Mouse (Mus musculus) gastrocnemius, postnatal 14 days (tissue): ENCODE measurements at regions not wholly inside any gene's neighbourhood (a gene's known extent, or its start where the extent isn't known, plus 50 kb on each side); places are given as distances from the start of the nearest gene placed in this dataset.
"Not testable (repeated sequence)": the region's sequence is repeated elsewhere in the genome, so short reads cannot be mapped to it uniquely, and the experiment has no call there.

Experiments used
- DNase-seq: peaks from one replicate; pipeline ENCODE4 v3.0.0; 2021; ENCODE audit warnings: mixed read lengths
- intact Hi-C: fragments of 180-260 bp; cut with DNase I; formaldehyde crosslinking; loops from one replicate; pipeline ENCODE4 v1.15.1; 2025; ENCODE audit warnings: low total_unique reads

DNA sequence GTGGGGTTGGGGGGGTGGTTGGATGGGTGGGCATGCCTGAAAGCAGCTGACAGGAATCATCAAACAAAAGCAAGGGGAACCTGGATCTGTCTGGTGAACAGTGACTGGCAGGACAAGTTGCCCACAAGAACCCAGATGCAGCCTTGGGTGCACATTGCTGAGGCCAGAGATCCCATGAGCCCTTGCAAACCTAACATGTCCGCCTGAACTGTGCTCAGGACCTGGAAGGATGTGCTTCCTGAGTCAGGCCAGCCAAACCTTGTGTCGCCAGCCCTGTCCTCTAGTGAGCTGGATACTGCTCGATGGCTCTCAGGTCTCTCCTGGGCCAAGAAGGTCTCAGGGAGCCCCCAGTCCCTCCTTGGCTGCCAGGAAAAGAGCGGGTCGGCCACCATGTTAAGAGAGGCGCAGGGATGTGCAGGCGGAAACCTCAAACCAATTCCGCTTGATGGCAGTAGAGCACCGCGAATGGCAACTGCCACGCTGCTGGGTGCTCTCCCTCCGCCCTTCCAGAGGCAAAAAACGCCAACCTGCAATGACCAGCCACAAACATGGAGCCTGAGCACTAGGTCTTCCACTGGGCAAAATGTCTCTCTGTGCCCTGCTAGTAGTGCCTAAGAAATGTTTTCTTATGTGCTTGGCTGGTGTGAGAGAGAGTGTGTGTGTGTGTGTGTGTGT is 140.2 kb downstream of the Pls3 start:
- intact Hi-C loops, result not testable (repeated sequence)
- DNase-seq, result peak; percentile 53

- DNase-seq, result peak; percentile 84
- intact Hi-C loops, result not testable (repeated sequence)
These were observed 141.3 kb downstream of the Pls3 start for GRCm38 (mm10) chrX:75733651-75734050.

DNA sequence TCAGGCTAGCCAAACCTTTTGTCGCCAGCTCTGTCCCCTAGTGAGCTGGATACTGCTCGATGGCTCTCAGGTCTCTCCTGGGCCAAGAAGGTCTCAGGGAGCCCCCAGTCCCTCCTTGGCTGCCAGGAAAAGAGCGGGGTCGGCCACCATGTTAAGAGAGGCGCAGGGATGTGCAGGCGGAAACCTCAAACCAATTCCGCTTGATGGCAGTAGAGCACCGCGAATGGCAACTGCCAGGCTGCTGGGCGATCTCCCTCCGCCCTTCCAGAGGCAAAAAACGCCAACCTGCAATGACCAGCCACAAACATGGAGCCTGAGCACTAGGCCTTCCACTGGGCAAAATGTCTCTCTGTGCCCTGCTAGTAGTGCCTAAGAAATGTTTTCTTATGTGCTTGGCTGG is 145.2 kb downstream of the Pls3 start:
- DNase-seq, result peak; percentile 49
- intact Hi-C loops, result not testable (repeated sequence)

- peak; percentile 32 for DNase-seq
These were observed 146.5 kb downstream of the Pls3 start for GRCm38 (mm10) chrX:75728507-75728906.

GRCm38 (mm10) chrX:75723542-75723941 is 145.5 kb upstream of the Rab39b start:
- DNase-seq, intact Hi-C loops: not testable (repeated sequence)

More at GRCm38 (mm10) chrX:75728507-75728906, 146.5 kb downstream of the Pls3 start:
- intact Hi-C loops, result no loop called here

DNA sequence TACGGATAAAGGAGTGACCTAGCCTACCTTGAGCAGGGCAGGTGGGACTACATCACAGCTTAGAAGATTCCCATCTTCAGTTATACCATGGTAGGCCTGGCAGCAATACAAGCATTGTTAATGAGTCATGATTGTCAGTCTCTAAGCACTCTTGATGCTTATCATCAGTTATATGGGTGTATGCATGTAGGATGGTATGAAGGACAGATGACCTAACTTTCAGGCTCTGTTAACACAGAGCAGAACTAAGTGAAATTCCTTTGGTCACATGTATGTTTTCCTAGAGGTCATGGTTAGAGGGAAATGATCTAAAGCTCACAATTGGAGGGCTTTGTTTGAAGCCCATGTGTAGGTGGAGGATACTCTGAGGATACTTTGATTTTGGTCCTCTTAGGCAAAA is 121.9 kb upstream of the Rab39b start:
- intact Hi-C loops, result no loop called here
- DNase-seq, result no peak

DNA sequence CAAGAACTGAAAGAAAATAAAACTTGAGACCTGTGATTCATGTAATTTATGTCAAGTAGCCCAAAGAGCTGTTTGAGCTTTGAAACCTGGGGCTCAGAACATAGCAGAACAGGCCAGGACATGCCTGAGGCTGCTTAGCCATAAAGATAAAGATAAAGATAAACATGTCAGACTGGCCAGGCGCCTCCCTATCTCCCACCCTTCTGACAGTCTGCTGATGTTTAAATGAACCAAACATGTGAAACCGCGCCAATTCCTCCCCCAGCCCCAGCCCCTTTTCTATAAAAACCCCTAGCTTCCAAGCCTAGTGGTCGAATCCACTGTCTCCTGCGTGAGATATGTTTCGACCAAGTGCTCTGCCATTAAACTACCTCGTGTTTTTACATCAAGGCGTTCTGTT is 97.2 kb upstream of the Rab39b start:
- intact Hi-C loops, DNase-seq: not testable (repeated sequence)

- intact Hi-C loops, result no loop called here
- DNase-seq, result peak; percentile 86
These were observed 96.1 kb upstream of the Rab39b start for GRCm38 (mm10) chrX:75673920-75674665.

DNA sequence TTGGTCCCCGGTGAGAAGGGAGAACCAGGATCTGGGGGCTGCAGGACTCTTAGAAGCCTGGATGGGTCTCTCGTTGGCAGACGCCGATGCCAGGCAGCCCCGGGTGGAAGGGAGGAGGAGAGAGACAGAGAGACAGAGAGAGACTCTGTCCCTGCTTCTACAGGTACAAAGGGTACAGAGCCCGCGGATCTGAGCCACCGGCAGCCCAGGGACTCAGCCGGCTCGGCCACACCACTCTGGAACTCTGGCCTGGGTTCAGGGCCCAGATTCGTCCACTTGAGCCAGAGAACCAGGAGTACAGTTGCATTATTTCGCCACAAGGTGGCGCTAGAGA is 95.5 kb upstream of the Rab39b start:
- intact Hi-C loops, result no loop called here
- no peak for DNase-seq

- peak; percentile 3 for DNase-seq
- intact Hi-C loops, result no loop called here
These were observed 94.9 kb upstream of the Rab39b start for GRCm38 (mm10) chrX:75672976-75673375.

GRCm38 (mm10) chrX:75667636-75668035 is 89.6 kb upstream of the Rab39b start:
- intact Hi-C loops, result no loop called here
- no peak for DNase-seq

GRCm38 (mm10) chrX:75643402-75643801 is 65.4 kb upstream of the Rab39b start:
- no peak for DNase-seq
- intact Hi-C loops, result no loop called here
